Mouse (Mus musculus) kidney, adult 2 months (tissue): ENCODE data around the gene Olfr412.

Experiments
- CTCF ChIP-seq: fragments of 200-500 bp; conservative IDR thresholded peaks from 2 replicates; pipeline ENCODE4 v1.5.1; 2011; ENCODE audit warnings: low read depth, mild to moderate bottlenecking, control low read depth, low read length, moderate library complexity, mixed read lengths; ENCODE audit not compliant: insufficient read depth, insufficient read length
- POLR2A ChIP-seq: fragments of 200-500 bp; IDR thresholded peaks from one replicate; pipeline ENCODE4 v1.6.1; 2011; ENCODE audit warnings: low read depth, low read length, control low read depth

DNA sequence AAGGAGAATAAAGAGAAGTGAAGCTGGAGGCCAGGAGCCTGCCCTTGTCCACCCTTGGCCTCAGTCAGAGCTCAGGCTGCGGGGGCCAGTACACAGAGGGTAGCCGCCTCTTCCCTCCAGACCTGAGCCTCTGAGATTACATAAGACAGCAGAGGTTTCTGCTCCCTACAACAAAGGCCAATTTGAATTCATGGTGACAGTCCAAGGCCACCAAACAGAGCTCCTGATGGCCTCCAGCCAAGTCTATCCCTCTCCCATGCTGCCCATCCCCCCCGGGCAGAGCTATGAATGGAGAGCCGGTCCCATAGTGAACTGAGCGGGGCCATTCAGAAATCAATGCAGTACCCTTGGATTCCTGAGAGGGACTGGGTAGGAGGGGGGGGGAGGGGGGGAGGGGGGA lies 31.6 kb downstream of the Olfr412 start:
- no peak for TF ChIP-seq CTCF
- no peak for TF ChIP-seq POLR2A
